Mouse (Mus musculus) monocyte, adult 2 months (primary cell): ENCODE measurements at regions not wholly inside any gene's neighbourhood (a gene's known extent, or its start where the extent isn't known, plus 50 kb on each side); places are given as distances from the start of the nearest gene placed in this dataset.
A peak's percentile ranks its signal among the peaks of the same experiment; 100 is the strongest.

Experiments
- DNase-seq, 2 experiments: peaks; one replicate each; pipeline ENCODE4 v3.0.0; 2022; ENCODE audit warnings: low spot score in 2 of 2, low read depth in 1 of 2

DNA sequence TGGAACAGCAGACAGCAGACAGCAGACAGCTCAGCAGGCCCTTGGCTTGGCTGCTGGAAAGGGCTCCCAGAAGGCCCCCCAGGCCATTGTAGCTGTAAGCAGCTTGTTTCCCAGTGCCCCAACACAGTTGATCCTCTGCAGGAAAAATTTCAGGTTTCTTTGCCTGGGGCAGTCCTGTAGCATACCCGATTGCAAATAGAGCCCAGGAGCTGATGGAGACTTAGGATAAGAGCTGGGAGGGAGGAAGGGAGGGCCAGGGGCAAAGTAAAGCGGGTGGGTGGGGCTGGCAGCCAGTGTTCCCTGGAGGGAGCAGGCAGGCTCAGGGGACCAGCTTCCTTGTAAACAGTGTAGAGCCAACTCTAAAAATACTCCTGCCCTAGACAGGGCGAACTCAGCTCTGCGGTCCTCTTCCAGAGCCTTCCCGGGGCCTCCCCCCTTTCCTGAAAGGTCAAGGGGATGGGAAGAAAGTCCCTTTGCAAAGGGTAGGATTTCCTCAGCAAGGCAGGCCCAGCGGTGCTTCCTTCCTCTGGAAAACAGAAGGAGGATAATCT, 101.8 kb upstream of the Jun start:
- no peak for DNase-seq

DNA sequence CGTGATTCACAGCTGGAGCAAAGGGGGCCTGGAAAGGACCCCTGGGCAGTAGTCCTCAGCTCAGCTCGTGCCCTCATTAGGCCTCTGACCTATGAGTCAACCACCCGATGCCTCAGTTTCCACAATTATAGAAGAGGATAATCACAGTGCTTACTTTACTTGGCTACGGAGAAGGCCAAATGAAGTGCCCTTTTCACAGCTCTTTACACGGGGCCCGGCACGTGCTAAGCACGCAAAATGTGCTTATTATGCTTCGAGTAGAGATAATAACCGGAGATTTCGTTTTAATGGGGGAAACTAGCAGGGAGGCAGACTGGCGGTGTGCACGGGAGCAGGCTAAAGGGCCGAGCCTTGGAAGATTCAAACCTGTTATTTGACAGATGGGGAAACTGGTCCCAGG, 102.4 kb upstream of the Jun start:
- no peak for DNase-seq

- DNase-seq: no peak
Measured at GRCm38 (mm10) chr4:95155178-95155577, 103.2 kb upstream of the Jun start.

GRCm38 (mm10) chr4:95155796-95156195, 103.8 kb upstream of the Jun start:
- no peak for DNase-seq

DNA sequence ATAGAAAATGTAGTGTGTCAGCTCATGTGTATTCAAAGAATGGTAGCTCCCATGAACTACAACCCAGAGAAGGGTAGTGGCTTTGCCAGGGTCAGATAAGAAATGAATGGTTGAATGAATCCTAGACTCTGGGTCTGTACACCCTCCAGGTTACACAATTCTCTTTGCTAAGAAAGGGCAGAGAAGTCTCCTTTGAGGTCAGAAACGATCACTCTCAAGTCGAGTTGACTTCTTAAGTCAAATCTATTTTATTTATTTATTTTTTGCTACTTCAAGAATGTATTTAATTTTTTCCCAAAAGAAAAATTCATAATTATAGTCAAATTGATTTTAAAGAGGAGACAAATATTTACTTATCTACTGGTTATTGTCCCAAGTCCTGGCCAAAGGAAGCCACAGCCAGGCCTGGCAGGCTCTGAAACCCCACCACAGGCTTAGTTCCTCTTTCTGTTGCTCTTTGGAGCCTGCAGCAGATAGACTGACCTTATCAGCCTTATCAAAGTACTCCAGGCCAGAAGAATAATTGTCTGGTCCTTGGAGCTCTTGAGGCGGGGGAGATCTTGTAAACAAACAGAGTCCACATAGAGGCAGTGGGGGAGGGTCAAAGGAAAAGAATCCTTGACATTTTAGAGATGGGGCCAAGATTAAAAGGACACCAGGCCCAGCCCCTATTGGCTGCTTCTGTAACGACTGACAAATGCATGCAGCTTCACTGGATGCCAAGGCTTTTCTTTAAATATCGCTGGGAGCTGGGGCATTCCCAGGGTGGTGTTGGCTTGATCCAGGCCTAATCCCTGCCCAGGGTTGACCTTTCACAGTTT, 104.6 kb upstream of the Jun start:
- DNase-seq: no peak

DNA sequence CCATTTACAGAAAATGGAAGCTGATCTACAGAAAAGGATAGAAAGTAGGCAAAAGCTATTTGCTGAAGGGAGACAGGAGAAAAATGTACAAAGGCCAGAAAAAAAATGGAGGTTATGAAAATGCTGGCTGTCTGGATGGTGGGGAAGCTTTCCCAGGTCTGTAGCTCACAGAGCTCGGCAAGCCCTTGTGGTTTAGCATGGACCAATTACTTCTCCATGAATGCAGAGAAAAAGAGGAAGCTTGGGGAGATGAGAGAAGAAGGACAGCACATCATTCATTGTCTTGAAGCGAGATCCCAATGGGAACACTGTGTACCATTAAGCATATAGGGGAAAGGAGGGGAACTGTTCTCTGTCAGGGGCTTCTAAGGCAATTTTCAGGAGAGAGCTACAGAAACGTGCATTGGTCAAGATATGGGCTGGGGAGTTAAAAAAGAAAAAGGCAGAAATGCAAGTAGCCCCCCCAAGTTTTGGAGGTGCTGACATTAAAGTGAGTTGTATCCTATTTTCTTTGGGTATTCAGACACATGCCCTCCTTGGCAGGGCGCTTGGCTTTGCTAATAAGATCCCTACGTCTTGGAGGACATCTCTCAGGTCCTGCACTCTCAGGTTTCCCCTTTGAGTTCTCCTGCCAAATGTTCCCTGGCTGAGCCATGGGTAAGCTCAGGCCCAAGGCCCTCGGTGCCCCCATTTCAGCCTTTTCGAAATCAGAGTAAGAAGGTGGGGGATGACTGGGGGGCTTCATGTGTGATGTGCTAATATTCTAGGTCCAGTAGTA, 105.8 kb upstream of the Jun start:
- DNase-seq: no peak

DNA sequence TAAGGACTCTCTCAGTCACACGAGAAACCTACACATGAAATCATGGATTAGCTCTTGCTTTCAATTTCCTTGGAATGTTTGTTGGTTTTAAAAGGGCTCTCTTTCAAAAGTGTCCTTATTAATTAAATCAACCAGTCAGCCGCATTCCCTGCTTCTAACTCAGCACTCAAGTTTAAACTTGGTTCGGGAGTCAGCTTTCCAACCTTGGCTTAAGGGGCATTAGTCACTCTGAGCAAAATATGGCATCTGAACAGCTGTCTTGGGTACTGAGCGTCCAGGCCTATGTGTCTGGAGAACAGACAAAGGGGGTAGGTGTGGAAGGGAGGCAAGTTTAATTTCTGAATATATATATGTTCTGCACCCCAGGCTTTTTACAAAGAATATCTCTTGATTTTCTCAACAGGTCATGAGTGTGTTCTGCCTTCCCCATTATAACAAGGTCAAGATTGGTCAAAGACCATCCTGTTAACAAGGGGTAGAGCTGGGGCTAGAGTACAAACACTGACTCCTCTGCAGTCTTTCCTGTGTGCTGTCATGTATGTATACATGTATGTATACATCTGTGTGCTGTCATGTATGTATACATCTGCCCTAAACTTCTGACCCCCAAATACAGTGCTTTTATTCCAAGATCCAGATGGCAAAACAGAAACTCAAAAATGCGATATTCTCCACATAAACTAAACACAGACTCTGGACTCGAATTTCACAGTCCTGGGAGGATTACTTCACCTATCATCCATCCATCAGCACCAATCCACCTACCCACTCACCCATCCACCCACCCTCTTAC, 106.8 kb upstream of the Jun start:
- DNase-seq: no peak

DNA sequence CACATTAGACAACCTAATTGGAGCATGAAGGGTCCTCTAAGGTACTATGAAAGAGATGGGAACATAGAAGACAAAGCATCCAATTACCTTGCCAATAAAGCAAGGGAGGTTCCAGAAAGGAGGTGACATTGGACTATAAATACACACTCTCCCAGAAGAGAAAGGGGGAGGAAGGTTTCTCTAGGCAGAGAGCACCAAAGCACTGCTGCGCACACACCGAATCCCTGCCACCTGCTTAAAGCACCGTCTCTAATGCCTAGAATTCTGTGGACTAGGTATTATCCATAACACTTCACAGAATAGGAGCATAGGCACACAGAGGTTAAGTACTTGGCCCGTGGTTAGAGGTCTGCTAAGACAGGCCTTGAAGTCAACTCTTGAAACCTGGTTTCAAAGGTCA, 107.8 kb upstream of the Jun start:
- no peak for DNase-seq

GRCm38 (mm10) chr4:95160465-95160864, 108.4 kb upstream of the Jun start:
- DNase-seq: no peak

- DNase-seq: peak; percentile 72 to 85
Measured at GRCm38 (mm10) chr4:95160912-95161669, 109.1 kb upstream of the Jun start.

DNA sequence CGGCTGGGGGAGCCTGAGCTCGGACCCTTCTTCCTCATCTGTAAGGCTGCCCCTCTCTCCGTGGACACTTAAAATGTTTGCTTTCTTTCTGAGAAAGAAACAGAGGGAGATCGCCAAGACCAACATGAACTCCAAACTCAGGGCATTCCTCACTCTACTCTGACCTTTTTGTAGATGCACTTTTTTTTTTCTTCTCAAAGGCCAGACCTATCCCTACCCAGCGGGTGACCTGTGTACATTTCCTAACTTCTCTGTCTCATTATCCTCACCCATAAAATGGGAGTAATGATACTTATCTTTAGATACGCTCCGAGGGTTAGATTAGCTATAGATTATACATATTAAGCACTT, 109.6 kb upstream of the Jun start:
- no peak for DNase-seq

DNA sequence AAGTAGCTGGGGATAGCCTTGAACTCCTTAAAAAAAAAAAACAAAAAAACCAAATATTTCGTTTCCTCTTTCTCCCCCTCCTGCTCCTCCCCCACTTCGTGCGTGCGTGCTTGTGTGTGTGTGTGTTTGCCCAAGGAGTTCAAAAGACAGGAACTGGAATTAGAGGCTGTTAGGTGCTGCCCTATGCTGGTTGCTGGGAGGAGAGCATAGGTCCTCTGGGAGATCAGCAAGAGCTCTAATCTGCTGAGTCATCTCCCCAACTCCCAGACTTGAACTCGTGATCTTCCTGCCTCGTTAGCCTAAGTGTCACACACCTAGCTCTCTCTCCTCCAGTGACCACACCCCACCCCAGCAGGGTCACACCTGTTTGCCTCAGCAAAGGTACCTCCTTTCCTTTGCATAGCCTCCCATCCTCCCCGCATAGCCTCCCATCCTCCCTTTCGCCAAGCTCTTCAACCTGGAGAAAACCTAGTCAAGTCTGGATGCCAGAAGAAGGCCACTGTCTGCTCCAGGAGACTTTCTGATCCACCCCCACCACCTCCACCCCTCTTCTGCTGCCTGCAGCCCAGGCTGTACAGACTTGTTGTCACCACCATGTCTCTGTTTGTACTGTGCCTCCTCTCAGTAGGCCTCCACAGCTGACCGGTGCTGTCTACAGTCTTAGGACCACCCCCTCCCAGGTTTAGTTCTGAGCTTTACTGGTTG, 110.5 kb upstream of the Jun start:
- peak in 1 of 2 experiments; percentile 28 for DNase-seq

DNA sequence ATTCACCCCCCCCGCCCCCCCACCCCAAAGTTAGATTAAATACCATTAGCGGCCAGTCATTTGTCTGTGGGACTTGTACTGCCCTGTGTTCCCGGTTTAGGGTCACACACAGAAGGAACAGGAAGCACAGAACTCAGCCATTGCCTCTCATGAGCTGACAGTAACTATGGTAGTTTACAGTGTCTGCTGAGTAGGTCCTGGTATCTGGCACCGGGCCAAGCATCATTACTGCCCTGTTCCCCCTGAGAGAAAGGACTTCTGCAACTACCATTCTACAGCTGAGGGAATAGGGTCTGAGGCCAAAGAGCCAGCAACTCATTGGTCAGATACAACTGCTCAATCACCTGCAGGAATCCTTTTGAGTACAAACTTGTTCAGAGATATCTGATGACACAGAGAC, 111.4 kb upstream of the Jun start:
- DNase-seq: no peak

- no peak for DNase-seq
Measured at GRCm38 (mm10) chr4:95166503-95166902, 114.5 kb upstream of the Jun start.

GRCm38 (mm10) chr4:95167216-95167615, 115.2 kb upstream of the Jun start:
- no peak for DNase-seq

DNA sequence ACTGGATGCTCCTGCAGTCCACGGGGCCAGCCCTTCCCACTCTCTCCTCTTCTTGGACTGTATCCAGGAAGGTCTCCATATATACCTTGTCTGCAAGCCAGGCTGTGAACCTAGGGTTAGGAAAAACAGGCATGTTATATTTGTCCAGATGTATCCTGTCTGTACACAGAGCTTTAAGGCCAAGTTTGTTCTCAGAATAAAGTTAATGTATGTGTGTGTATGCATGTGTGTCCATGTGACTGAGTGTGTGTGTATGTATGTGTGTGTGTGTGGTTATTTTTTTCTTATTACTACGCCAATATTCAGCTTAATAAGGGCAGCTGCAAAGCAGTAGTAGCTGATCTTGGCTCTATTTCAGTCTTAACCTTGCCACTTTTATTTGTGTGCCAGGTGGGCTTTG, 117.7 kb upstream of the Jun start:
- DNase-seq: no peak

DNA sequence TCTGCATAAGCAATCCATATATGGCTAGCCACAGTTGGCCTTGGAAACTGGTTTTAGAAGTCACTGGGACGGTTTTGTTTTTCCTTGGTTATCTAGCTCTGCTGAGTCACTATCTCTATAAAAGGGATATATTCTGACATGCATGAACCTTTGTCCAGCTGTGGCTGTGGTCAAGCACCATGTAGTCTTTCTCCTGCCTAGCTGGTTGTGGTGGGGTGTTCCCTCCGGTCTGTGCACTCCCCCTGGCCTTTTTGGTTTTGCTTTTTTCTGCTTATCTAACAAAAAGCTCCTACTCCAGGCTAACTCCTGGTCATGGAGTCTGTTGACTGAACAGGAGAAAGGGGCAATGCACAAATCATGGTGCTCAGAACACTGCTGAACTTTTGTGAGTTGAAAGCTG, 125.7 kb upstream of the Jun start:
- DNase-seq: no peak

- DNase-seq: no peak
Measured at GRCm38 (mm10) chr4:95178467-95178866, 126.4 kb upstream of the Jun start.

DNA sequence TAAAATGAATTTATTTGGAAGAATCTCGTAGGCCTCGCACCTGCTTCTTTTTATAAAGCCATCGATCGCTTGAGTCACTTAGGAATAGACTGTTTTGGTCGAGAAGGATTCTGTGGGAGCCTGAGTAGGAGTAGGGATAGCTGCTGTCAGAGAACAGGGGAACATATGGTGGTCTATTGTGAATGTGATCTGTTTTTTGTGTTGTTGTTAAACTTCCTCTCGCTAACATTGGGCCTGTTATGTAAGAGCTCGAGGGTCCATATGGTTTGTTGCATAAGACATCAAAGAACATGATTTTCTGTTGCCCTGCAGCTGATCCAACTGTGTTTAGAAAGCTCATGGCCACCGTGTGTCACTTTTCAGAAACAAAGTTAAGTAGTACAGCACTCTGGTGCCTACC, 126.9 kb upstream of the Jun start:
- DNase-seq: no peak

DNA sequence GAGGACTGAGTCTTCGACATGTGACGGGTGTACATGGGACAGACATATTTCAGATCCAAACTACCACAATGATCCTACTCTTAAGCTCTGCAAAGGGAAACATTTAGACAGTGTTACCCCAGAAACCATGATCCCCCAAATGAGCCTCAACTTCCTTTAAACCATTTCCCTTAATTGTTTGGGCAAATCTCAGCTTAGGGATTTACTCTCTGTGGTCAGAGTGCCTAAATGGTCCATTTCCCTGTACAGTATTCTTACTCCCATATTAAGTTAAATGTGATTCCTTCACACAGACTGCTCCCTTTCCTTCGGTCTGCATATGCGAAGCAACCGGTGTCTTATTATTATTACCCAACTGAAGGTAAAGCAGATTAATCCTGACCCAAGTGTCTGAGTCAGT, 128.4 kb upstream of the Jun start:
- no peak for DNase-seq
